Mouse (Mus musculus) kidney, postnatal 4 days (tissue): ENCODE data around the gene Vwa2.

Experiments used
- DNase-seq, 2 experiments: peaks; one replicate each; pipeline ENCODE4 v3.0.0; 2021; ENCODE audit warnings: mixed read lengths in 2 of 2

Vwa2 gene

DNA sequence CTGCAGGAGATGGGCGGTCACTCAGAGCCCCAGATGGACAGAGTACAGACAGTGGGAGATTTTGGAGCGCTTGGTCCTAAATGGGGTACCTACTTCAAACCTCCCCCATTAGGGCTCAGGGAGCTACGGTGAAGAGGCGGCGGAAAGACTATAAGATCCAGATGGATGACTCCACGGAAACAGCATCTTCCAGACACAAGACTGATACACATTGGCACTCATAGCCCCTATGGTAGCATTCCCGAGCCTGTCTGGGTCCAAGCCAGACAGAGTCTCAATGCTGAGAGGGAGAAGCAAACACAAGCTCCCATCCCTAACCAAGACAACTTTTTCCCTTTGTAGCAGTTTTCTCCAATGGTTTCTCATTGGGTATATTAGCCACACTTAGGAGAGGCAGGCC lies 76.8 kb downstream of the Vwa2 start:
- DNase-seq = no peak

DNA sequence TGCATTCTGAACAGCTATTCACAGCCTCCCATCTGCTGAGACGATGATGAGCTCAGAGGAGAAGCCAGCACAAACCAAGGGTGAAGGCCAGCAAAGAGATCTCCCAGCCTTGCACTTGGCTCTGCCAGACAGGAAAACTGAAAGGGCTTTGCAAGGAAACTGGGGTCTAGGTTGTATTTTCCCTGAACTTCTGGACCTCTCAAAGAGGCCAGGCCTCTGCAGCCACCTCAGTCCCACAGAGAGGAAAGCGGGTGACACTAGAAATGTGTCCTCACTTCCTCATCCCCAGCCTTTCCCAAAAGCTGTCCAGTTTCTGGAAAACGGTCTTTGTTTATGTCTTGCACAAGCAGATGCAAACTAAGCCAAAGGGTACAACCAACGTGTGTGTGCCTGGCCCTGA lies 79.8 kb downstream of the Vwa2 start:
- peak in 1 of 2 experiments; percentile 34 for DNase-seq

DNA sequence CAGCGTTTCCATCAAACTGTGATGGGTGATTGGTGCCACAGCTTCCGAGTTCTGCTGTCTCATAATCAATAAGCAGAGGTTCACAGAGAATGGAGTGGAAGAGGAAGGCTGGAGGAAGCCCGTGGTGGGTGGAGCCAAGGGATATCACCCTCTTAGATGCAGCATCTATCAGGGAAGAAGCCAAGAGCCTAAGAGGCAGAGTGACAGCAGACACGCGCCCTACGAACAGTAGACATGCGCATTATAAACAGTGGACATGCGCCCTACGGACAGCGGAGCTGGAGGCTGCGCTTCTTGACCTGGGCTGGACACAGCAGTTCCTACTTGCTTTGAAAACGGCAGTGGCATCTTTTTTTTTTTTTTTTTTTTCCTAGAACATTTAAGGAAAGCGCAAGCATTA lies 80.8 kb downstream of the Vwa2 start:
- DNase-seq = no peak

DNA sequence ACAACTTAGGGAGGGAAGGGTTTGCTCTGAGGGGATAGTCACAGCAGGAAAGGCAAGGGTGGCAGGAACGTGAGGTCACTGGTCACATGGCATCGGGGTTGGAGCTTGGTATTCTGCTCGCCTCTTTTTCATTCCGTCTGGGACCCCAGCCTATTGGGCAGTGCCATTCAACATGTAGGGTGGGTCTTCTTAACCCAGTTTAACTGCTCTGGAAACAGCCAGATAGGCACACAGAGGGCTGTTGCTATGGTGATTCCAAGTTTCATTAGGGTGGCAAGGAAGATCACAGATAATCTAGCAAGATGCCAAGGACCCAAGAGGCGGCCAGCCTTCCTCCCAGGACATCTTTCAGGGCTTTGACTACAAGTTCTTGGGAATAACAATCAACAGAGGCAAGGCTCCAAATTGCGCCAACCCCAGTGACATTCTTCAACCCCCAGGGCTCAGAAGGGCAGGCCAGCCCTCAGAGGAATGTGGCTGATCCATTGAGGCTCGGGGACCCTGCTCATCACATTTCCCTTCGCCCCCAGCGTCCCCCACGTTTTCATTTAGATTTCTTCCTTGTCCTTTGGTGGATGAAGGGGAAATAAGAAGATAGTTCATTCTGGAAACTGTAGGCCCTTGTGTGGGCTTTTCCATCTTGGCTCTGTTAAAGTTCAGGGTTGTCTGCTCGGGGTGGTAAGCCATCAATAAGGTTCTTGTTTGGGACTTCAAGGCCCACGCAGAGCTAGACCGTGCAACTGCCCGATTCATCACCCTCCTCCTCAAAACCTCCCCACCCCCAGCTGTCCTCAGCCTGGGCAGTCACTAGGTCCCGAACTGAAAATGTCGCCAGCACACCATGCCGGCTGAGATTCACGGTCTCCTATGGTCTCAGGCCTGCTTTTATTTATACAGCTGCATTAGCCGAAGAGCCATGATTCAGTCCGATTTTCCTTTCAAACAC lies 81.8 kb downstream of the Vwa2 start:
- DNase-seq = no peak

DNA sequence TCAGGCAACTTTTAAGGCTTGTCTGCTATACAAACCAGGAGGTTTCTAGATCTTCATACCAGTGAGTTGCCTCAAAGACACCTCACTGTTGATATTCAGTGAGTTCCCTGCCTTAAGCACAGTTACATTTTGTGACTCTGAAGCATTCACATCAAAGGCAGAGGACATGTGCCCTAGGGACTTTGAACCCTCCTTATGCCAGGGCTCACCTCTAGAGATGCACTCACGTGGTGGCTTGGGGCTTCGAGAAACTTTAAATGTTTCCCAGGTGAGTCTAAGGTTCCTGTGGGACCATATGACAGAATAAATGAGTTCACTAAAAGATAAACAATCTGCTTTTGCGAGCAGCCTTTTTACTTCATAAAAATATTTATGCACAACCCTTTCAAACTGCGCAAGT lies 84.0 kb downstream of the Vwa2 start:
- no peak for DNase-seq

DNA sequence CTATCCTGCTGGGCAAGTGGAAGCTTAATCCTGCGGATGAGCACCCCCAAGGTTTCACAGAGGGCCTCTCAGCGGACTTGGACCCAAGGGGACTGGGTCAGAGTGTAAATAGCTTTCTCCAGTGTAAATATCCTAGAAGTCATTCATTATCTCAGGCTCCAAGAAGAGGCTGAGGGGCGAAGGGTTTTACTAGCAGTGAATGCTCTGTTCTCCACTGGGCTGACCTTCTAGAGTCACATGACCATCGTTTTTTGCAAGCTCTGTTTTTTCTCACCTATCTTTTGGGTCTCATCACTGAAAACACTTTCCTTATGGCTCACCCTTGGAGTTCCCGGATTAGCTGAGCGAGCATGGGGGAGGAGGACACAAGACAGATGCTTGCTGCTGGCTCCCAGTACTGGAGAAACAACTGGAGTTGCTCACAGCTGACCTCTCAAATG lies 84.6 kb downstream of the Vwa2 start:
- DNase-seq = peak; percentile 63 to 75

DNA sequence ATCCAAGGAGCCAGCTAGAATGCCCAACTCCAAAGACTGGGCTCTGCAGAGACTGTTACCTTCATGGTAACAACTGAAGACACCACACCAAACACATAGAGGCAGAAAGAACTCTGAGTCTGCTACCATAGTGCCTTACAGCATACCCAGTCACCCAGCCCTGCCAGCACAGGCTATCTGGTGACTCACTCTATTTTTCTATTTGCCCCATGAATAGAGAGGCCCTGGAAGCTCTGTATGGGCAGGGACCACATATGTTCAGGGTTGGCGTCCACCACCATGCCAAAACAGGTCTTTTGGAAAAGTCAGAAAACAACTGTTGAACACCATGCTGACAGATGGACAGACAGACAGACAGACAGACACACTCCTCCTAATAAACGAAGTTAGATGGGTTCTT lies 85.0 kb downstream of the Vwa2 start:
- DNase-seq = no peak

DNA sequence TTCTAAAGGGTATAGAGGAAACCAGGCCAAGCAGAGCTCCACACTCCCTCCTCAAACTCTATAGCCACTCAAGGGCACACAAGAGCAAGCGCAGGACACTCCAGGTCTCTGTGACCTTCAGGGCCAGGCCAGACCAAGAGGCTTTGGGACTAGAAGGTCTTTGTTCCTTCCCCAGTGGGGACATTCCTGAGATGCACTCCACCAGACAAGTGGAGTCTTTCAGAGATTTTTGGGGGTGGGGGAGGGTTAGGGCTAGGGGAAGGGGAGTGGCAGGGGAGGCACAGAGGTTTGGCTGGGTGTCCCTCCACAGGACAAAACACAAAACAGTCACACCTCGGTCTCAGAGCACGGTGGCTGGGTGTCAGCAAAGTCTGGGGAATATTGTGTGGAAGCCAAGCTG lies 85.6 kb downstream of the Vwa2 start:
- DNase-seq = no peak
